Mouse (Mus musculus) ES-CJ7 (cell line): Measurements from ENCODE around the gene Adipoq.

Experiments
- DNase-seq: peaks from one replicate; pipeline ENCODE4 v3.0.0; 2011; ENCODE audit warnings: low read depth, low spot score

The Adipoq gene

DNA sequence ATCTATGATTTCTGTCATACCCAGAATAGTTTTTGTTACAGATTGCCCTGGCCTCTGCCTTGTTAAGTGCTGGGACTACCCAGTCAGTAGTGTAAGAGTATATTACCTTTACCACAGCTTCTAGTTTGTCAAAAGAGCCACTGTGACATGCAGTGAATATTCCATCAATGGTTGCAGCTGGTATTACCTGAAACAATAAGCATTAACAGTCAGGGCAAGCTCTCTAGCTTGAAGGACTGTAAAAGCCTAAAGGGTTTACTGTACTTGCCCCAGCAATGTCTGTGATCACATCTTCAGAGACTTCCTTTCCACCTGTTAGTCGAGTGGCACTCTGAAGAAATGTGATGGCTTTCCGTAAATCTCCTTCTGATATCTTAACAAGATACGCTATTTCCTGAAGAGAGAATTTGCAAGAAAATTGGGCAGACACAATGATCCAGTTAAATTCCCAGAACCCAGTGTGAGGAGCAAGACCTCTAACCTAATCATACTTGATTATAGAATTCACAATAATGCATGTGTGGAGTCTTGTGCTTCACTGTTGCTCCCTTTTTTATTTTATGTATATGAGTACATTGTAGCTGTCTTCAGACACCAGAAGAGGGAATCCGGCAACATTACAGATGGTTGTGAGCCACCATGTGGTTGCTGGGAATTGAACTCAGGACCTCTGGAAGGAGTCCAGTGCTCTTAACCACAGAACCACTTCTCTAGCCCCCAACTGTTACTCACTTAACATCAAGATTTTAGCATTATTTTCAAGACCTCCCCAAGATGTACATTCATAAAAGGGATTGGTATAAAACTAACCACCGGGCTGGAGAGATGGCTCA lies 31.8 kb upstream of the Adipoq start:
- peak; percentile 70 for DNase-seq

DNA sequence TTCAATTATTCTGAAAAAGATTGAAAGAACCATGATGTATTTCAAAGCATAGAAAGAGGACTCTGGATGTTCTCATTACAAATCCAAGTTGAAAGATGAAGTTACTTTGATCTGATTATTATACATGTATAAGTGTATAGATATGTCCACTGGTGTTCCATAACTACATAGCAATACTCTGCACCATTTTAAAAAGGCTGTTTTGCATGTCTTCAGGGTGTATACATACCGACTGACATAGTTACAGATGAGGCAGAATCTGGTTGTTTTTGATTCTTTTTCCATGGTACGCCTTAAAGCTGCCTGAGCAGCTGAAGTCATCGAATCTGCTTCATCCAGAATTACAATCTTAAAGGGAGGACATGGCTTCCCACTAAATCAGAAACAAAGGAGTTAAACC lies 30.9 kb upstream of the Adipoq start:
- no peak for DNase-seq

DNA sequence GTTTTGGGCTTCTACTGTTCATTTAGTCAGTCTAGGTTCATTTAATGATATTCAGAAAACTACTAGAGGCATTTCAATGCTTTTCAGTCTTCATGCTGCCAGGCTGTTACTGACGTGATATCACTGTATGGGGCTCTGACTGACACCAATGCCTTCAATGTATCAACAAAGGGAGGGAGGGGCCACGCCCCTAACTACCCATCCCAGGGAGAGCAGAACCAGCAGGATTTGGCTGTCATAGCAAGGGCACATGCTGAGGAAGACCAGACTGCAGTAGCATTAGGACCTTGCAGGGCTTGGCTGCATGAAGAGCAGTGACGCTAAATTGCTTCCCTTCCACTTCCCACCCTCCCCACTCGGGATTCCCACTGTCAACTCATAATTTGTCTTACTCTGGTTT lies 29.2 kb upstream of the Adipoq start:
- peak; percentile 55 for DNase-seq

DNA sequence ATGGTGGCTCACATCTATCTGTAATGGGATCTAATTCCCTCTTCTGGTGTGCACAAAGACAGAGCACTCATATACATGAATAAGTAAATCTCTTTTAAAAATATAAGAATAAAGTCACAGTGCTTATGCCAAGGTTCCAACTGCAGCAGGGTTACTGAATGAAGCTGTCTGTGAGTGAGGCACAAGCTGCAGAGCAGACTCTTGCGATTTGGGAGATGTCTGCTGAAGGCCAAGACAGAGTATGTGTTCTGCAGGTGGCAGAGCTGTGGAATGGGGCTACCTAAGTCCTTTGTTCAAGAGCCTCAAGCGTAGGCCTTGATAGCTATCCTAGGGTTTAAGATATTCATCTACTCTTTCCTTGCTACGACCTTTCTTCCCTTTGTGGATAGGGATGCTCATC lies 23.9 kb upstream of the Adipoq start:
- DNase-seq: no peak

DNA sequence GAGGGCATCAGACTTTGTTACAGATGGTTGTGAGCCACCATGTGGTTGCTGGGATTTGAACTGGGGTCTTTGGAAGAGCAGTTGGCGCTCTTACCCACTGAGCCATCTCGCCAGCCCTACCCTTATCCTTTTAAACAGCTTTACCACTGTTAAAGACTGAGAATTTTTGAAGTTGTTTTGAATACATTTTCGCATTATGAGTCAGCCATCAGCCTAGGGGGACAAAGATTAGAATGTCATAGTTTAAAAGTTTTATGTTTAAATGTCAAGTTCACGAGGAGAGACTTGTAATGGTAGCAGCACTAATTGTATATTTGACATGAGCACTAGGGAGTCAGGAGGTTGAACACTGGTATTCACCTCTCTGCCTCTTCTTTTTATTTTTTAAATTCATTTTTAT lies 23.2 kb upstream of the Adipoq start:
- DNase-seq: no peak

DNA sequence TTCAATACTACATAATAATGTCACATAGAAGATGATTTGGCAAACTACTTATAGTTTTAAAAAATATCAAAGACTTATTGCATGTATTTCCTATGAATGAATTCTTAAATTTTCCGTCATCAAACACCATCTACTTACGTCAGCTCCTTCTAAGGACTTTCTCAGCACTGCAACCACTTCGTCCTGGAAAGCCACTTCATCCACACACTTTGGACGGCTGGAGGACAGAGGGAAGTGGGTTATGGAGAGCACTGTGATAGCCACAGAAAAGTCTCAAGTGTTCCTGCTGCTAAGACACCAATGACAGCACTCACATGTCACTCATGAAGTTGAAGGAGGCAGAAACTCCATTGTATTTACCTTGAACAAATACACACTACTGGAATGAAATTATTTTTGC lies 21.9 kb upstream of the Adipoq start:
- no peak for DNase-seq

DNA sequence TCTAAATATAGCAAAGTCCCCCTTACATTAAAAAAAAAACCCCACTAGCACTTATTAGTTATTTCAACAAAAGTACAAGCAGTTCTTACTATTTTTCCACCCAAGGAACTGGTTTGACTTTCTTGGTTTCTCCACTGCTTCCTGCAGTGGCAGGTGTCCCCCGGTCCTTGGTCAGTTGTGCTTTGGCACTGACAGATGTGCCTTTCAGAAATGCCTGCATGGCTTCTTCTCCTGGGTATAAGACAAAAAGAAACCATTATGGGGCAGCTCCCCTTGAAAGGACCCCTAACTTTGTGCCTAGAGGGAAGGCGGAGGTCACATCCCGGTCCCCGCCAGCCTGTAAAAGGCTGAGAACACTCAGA lies 19.0 kb upstream of the Adipoq start:
- no peak for DNase-seq

DNA sequence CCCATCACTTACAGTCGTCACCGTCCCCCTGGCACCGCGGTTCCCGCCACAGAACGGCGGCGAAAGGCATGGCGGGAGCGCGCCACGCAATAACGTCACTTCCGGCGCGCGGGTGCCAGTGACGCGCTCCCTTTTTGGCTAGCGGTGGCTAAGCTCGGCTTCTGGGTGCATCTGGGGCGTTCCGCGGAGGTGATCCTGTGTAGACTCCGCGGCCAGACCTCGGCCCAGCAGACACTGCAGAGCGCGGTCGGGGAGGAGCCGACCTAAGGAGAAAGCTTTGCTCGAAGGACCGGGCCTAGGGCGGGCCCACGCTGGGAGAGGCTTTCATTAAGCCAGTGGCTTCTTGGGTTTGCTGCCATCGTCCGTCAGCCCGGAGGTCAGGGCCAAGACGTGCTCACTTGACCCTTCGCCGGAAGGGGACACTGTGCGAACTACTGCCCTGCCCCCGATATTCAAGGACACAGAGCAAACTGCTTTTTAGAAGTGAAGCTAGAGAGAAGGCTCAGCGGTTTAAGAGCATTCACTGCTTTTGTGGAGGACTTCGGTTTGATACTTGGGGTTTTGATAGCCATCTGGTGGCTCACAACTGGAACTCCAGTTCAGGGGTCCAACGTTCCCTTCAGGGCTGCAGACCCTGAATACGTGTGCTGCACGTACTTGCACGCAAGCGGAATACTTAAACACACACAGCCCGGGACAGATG lies 18.5 kb upstream of the Adipoq start, which contains the start of gene Rfc4:
Gene Rfc4, minus strand, starts transcription at position 65 of the 703 bp plus-strand sequence.
- peak; percentile 83 for DNase-seq

DNA sequence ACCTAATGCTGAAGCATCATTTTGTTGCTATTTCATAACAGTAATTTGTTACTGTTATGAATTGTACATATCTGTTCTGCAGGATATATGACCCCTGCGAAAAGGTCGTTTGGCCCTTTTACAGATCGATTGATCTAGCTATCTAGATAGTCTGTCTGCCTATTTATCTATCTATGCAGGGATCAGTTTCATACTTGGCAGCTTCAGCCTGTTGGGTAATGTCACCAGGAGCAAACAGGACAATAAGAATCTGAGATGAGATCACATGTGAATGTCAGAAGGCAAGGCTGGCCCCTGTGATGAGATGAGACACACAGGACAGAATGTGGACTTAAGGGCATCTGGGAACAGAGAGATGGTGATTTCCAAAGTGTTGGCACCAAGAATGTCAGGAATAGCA lies 16.0 kb upstream of the Adipoq start:
- no peak for DNase-seq

DNA sequence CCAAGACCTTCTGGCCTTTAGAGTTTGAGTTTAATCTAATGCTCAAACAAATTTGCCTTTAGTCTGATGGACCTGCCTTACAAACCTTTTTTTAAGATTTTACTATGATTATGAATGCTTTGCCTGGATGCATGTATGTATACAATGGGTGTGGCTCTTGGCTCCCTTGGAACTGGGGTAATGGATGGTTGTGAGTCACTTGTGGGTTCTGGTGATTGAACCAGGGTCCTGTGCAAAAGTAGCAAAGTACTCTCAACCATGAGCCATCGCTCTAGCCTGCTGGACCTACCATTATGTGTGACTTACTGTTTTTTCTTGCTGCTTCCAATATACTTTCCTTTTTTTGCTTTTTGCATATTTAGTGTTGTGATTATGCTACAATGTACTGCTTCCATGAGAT lies 14.0 kb upstream of the Adipoq start:
- no peak for DNase-seq

DNA sequence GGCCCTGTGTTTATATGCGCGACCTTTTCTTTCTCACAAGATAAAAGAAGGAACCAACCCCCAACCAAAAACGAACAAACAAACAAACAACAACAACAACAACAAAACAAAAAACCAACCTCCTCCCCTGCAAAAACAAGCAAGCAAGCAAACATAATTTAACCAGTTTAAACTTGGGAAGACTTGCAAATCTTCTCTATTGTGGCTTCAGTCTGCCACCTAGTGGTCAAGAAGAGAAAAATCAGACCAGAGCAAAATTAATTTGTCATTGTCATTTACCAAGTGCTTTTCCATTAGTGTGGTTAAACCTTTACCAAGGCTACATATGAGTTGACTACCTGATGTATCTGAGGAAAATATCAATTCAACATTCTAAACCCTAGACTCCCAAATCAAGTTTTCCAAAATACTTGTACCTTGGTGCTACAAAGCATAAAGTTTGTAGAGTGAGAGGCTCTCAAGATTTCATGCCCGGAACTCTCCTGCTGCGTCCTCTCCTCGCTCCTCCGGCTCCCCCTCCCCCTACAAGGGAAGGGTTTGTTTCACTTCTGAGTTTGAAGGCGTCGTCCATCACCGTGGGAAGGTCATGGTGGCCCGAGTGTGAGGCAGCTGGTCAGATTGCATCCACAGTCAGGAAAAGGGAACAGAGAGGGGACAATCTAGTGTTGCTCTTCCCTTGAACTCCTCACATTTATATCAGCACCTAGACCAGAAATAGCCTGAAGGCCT lies 10.8 kb upstream of the Adipoq start:
- peak; percentile 55 for DNase-seq

DNA sequence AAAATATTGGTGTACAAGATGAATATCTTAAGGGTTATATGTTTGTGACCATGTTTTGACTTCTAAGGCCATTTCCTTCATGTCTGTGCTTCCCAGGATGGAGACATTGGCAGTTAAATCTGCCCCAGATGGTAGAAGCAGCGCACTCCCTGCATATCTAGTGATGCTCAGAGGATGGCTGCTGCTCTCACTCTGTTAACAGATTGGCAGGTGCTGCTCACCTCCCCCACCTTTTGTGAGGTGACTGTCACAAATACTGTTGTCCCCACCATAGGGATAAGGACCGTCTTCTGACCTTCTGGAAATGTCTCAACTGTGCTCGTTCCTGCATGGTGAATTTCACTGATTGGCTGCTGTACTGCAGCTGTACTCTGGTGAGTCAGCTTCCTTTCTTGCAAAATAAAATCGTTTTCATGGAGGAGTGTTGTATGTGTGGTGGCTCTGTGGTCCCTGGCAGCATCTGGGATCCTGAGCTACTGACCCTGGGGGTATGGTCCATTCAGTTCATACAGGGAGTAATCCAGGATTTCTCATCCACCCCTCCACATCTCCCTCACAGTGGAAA lies 9.8 kb upstream of the Adipoq start:
- no peak for DNase-seq

DNA sequence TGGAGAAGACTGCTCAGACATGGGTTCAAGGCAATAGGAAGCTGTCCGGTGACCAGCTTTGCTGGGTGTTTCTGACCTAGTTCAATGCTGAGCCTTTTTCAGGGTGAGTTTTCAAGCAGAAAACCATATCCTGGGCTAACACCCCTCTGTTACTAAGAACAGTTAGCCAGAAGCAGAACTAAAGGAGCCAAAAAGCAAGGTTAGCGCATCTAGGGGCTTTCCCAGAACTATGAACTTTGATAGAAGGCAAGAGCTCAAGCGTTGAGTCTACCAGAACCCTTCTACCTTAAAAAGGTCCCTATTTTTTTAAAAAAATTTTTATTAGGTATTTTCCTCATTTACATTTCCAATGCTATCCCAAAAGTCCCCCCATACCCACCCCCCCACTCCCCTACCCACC lies 5.4 kb upstream of the Adipoq start:
- DNase-seq: no peak

DNA sequence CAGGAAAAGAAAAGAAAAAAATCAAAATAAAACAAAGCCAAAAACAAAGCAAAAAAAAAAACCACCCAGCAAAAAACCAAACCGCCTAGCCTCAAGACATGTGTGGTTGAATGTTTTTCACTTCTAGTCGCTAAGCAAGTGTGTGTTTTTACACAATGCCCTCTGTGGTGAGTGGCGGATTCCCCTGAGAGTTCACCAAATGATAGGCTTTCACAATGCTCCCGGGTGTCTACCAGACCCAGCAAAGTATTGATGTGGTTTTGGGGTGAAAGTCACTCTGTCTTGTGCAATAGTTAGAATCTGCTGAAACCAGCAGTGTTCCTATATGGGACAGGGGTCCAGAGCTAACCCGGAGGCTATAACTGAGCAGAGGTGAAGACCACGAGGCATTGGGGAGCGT lies 2.0 kb upstream of the Adipoq start:
- DNase-seq: no peak

DNA sequence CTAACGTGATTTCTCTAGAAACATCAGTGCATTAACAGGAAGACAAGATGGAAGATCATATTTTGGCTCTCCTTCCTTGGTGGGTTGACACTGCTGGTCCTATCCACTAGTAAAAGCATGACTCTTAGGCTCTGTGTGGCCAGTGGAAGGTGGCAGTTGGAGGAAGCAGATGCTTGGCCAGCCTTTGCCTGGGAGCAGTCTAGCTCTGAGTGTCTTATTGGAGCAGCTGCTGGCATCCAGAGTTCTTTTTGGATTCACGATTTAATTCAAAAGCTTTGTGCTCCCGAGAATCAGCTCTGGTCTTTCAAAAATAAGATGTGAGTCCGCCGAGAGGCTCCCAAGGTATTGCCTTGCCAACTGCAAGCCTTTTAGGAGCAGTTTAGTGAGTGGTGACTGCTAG lies 1.1 kb upstream of the Adipoq start:
- DNase-seq: no peak

DNA sequence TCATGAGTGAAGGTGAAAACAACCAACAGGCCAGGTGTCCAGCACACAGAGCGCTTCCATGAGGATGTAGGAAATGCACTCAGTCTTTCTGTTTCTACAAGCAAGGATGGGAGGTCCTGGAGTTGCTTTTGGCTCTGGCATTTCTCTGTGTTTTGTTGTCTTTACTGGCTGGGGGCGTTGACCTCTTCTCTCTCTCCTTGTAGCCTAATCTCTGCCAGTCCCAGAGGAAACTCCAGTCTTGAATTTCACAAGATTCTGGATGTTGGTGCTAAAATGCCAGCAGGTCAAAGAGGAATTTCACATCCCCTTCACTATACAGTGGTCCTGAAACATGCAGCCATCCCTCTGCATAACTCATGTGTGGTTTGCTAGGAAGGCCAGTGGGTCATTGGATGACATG lies 2.6 kb downstream of the Adipoq start:
- DNase-seq: no peak

DNA sequence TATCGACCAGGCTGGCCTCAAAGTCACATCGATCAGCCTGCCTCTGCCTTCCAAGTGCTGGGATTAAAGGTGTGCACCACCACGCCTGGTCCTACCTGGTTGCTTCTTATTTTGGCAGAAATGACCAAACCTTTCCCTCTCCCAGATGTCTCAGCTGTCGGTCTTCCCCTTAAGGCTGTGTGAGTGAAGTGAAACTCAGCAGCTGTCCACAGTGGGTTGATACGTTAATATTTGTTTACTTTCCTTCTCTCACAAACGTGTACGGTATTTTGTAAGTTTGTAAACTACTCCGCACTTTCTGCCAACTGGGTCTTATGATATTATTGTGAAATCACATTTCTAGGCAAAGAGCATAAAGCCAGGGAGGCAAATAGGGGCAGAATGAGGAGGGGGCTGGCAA lies 3.1 kb downstream of the Adipoq start:
- DNase-seq: no peak

DNA sequence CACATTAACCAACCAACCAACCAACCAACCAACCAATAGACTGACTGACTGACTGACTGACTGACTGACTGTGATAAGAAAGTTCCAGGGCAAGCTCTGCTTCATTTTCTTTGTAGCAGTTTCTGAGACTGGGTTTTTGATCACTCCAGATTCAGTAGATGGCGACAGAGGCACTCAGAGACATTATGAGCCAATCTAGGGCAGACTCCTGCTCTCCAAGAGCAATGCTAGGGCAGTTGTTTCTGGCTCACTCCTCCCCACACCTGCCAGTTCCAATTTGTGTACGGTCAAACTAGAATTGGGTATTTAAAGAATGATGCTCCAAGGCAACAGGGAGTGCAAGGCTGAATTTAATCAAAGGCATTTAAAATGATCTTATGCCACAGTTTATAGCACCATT lies 5.1 kb downstream of the Adipoq start:
- DNase-seq: peak; percentile 55

DNA sequence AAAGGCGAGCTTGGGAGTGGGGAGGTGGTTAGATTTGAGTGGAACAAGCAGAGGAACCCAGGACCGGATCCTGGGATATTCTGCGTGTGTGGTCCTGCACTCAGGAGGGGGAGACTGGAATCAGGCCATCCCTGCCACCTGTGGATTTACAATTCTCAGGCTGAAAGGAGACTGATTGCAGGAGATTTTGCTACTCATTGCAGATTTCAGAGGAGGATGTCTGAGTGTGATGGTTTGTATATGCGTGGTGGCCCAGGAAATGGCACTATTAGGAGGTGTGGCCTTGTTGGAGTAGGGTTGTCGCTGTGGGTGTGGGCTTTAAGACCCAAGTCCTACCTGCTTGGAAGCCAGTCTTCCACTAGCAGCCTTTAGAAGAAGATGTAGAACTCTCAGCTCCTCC lies 7.9 kb downstream of the Adipoq start:
- DNase-seq: peak; percentile 51

DNA sequence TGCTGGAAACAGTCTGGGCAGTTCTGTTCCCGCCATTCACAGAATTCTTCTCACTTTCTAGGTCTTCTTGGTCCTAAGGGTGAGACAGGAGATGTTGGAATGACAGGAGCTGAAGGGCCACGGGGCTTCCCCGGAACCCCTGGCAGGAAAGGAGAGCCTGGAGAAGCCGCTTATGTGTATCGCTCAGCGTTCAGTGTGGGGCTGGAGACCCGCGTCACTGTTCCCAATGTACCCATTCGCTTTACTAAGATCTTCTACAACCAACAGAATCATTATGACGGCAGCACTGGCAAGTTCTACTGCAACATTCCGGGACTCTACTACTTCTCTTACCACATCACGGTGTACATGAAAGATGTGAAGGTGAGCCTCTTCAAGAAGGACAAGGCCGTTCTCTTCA lies 10.7 kb downstream of the Adipoq start:
- DNase-seq: no peak

DNA sequence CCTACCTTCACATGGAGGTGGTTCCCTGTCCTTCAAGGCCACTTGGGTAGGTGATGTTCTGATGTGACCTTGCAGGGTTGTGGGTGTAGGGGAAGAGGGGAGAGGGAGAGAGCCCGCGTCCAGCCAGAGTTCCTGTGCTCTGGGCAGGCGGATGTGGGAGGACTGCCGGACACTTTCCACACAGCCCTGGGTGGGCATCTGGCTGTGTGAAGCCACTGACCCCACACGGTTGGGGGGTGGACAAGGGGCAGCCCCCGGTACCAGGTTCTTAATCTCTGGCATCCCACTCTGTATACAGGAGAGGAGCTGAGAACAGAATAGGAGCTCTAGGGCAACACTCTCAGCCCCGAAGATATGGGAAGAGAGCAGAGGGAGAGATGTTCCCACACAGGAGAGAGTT lies 12.0 kb downstream of the Adipoq start:
- DNase-seq: no peak

DNA sequence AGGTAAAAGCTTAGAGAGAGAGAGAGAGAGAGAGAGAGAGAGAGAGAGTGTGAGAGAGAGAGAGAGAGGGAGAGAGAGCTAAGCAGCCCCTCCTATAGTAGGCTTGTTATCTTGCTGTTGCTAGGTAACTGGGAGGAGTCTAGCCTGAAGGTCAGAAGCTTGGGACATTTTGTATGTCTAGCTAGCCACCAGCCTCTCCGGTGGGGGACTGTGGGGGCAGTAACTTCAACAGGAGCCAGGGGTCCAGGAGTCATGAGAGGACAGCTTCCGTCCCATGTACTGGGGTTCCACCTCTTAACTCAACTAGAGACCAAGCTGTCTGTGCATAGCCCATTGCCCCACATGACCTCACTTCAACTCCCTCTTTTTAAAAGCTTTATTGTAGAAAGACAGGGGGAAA lies 12.6 kb downstream of the Adipoq start:
- DNase-seq: no peak
